Mouse (Mus musculus): Measurements from ENCODE around the gene Ubl3.

Gene Ubl3

GRCm38 (mm10) chr5:148552187-148553071 lies at the start of gene Ubl3:
TSS of gene Ubl3 (minus strand) at chr5:148552789.
- peak; percentile 95 for DNase-seq (ENCODE audit: low read depth, low spot score)

- no peak for DNase-seq (ENCODE audit: low read depth, low spot score)
Measured at GRCm38 (mm10) chr5:148598376-148598775, 45.8 kb upstream of the Ubl3 start.

GRCm38 (mm10) chr5:148596086-148596753 lies 43.6 kb upstream of the Ubl3 start:
- DNase-seq (ENCODE audit: low read depth, low spot score), result peak; percentile 78

GRCm38 (mm10) chr5:148595459-148595751 lies 42.8 kb upstream of the Ubl3 start:
- peak; percentile 60 for DNase-seq (ENCODE audit: low read depth, low spot score)

GRCm38 (mm10) chr5:148594693-148595458 lies 42.3 kb upstream of the Ubl3 start:
- DNase-seq (ENCODE audit: low read depth, low spot score), result peak; percentile 64

GRCm38 (mm10) chr5:148593607-148594006 lies 41.0 kb upstream of the Ubl3 start:
- DNase-seq (ENCODE audit: low read depth, low spot score), result no peak

- DNase-seq (ENCODE audit: low read depth, low spot score), result no peak
Measured at GRCm38 (mm10) chr5:148591448-148591862, 38.9 kb upstream of the Ubl3 start.

- no peak for DNase-seq (ENCODE audit: low read depth, low spot score)
Measured at GRCm38 (mm10) chr5:148590603-148591447, 38.2 kb upstream of the Ubl3 start.

- DNase-seq (ENCODE audit: low read depth, low spot score), result no peak
Measured at GRCm38 (mm10) chr5:148588987-148589386, 36.4 kb upstream of the Ubl3 start.

- no peak for DNase-seq (ENCODE audit: low read depth, low spot score)
Measured at GRCm38 (mm10) chr5:148588142-148588650, 35.6 kb upstream of the Ubl3 start.

- no peak for DNase-seq (ENCODE audit: low read depth, low spot score)
Measured at GRCm38 (mm10) chr5:148580388-148580985, 27.9 kb upstream of the Ubl3 start.

GRCm38 (mm10) chr5:148579156-148579555 lies 26.6 kb upstream of the Ubl3 start:
- DNase-seq (ENCODE audit: low read depth, low spot score), result no peak

- no peak for DNase-seq (ENCODE audit: low read depth, low spot score)
Measured at GRCm38 (mm10) chr5:148578353-148578752, 25.8 kb upstream of the Ubl3 start.

- no peak for DNase-seq (ENCODE audit: low read depth, low spot score)
Measured at GRCm38 (mm10) chr5:148577278-148577677, 24.7 kb upstream of the Ubl3 start.

- no peak for DNase-seq (ENCODE audit: low read depth, low spot score)
Measured at GRCm38 (mm10) chr5:148575163-148575562, 22.6 kb upstream of the Ubl3 start.

- no peak for DNase-seq (ENCODE audit: low read depth, low spot score)
Measured at GRCm38 (mm10) chr5:148572676-148573075, 20.1 kb upstream of the Ubl3 start.

GRCm38 (mm10) chr5:148570571-148571304 lies 18.1 kb upstream of the Ubl3 start:
- no peak for DNase-seq (ENCODE audit: low read depth, low spot score)

GRCm38 (mm10) chr5:148569444-148569843 lies 16.9 kb upstream of the Ubl3 start:
- DNase-seq (ENCODE audit: low read depth, low spot score), result no peak

GRCm38 (mm10) chr5:148565636-148566035 lies 13.0 kb upstream of the Ubl3 start:
- DNase-seq (ENCODE audit: low read depth, low spot score), result no peak

GRCm38 (mm10) chr5:148564073-148564472 lies 11.5 kb upstream of the Ubl3 start:
- no peak for DNase-seq (ENCODE audit: low read depth, low spot score)

Data from CD4-positive helper T cell, adult 2 months (primary cell).